Mouse (Mus musculus) hindbrain, embryonic 16.5 days (tissue): ENCODE results near the gene Polh. TPM values are rescaled to one million over a fixed set of nuclear protein-coding genes. Genes with fewer than 3 reads are reported as not detected.

Experiments
- ATAC-seq: fragments of 200-750 bp; cut with Nextera tagmentation; 2 replicates; pipeline ENCODE4 v1.8.0; 2017; ENCODE audit warnings: moderate TSS enrichment, moderate library complexity
- H3K27ac ChIP-seq: fragments of 300-500 bp; sonication (generic); 2 replicates; pipeline ENCODE4 v1.5.1; 2014; ENCODE audit warnings: low read depth, mild to moderate bottlenecking, control low read depth, low read length, moderate library complexity
- H3K27me3 ChIP-seq: fragments of 300-500 bp; sonication (generic); replicated peaks from 2 replicates; pipeline ENCODE4 v1.6.1; 2014; ENCODE audit warnings: low read length; ENCODE audit not compliant: control insufficient read depth, insufficient read depth
- H3K36me3 ChIP-seq: fragments of 300-500 bp; sonication (generic); 2 replicates; pipeline ENCODE4 v1.6.1; 2014; ENCODE audit warnings: mild to moderate bottlenecking, low read length, moderate library complexity, mixed read lengths; ENCODE audit not compliant: control insufficient read depth, insufficient read depth
- H3K4me1 ChIP-seq: fragments of 300-500 bp; sonication (generic); 2 replicates; pipeline ENCODE4 v1.6.1; 2014; ENCODE audit warnings: low read depth, low read length; ENCODE audit not compliant: control insufficient read depth, insufficient read depth
- H3K4me2 ChIP-seq: fragments of 300-500 bp; sonication (generic); 2 replicates; pipeline ENCODE4 v1.6.1; 2014; ENCODE audit warnings: mild to moderate bottlenecking, low read length, control low read depth, moderate library complexity
- H3K4me3 ChIP-seq: fragments of 300-500 bp; sonication (generic); 2 replicates; pipeline ENCODE4 v1.5.1; 2014; ENCODE audit warnings: mild to moderate bottlenecking, low read length, control low read depth, moderate library complexity
- H3K9ac ChIP-seq: fragments of 300-500 bp; sonication (generic); 2 replicates; pipeline ENCODE4 v1.6.1; 2014; ENCODE audit warnings: low read depth, mild to moderate bottlenecking, control low read depth, low read length, moderate library complexity
- H3K9me3 ChIP-seq: fragments of 300-500 bp; sonication (generic); 2 replicates; pipeline ENCODE4 v1.6.1; 2014; ENCODE audit warnings: mild to moderate bottlenecking, low read length, moderate library complexity; ENCODE audit not compliant: control insufficient read depth
- WGBS: fragments of 180-500 bp; shearing (Covaris S2); extraction: QIAGEN DNeasy Blood & Tissue Kit; methylation state at CpG from one replicate; pipeline ENCODE4 v1.1.7; 2014; 5-methylcytosine and 5-hydroxymethylcytosine counted together
- polyA plus RNA-seq: library from polyadenylated mRNA; unstranded; fragments of >200 nt; fragmentation: Nextera tagmentation; extraction: Ambion mirVana; gene quantifications from 2 replicates; pipeline ENCODE4 v1.2.1, GENCODE M21; 2015

Polh gene
- polyA plus RNA-seq, 1 experiment from 2014 or later, result 6.2 TPM

- H3K36me3 ChIP-seq, result peaks cover 24% of the 10 kb centered on the region
Measured at GRCm38 (mm10) chr17:46188829-46189228, 13.6 kb downstream of the Polh start.

GRCm38 (mm10) chr17:46182273-46182672 is 20.2 kb downstream of the Polh start:
- H3K27ac ChIP-seq, result no peak overlapping the region
- H3K4me3 ChIP-seq, result no peak overlapping the region
- WGBS, result 89% methylated on average over 4 of the region's 4 CpGs
- H3K4me1 ChIP-seq, result no peaks in the 10 kb centered on the region
- ATAC-seq, result no peak
- no peaks in the 10 kb centered on the region for H3K9me3 ChIP-seq
- H3K36me3 ChIP-seq, result peaks cover 32% of the 10 kb centered on the region
- no peak overlapping the region for H3K4me2 ChIP-seq
- H3K27me3 ChIP-seq, result no peaks in the 10 kb centered on the region
- H3K9ac ChIP-seq, result no peak overlapping the region

More at GRCm38 (mm10) chr17:46188829-46189228, 13.6 kb downstream of the Polh start:
- Histone ChIP-seq H3K4me2 (no peak overlapping the region), H3K4me1 (no peaks in the 10 kb centered on the region), H3K9ac (no peak overlapping the region), H3K27ac (no peak overlapping the region), H3K9me3 (no peaks in the 10 kb centered on the region), H3K4me3 (no peak overlapping the region), H3K27me3 (no peaks in the 10 kb centered on the region)
- WGBS, result 91% methylated on average over 2 of the region's 2 CpGs
- no peak for ATAC-seq

DNA sequence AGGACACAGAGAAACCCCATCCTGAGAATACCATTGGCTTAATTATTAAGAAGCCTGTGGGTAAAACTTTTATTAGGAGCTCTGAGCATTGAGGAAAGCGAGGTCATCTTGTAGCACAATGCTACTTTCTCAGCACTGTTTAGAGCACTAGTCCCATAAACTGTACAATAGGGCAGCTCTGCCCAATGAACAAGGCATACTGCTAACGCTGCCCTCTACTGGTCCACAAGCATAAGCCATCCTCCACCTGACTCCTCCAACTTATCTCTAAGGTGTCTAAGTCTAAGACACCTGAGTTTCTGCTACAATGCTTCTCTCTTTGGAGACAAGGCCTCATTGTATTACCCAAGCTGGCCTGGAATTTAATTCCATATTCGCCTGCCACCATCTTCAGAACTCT is 31.9 kb downstream of the Polh start:
- WGBS, result 79% methylated on average over 3 of the region's 3 CpGs
- Histone ChIP-seq H3K27me3 (no peaks in the 10 kb centered on the region), H3K4me1 (no peaks in the 10 kb centered on the region), H3K4me2 (no peak overlapping the region), H3K27ac (no peak overlapping the region), H3K36me3 (peaks cover 36% of the 10 kb centered on the region), H3K9me3 (no peaks in the 10 kb centered on the region), H3K4me3 (no peak overlapping the region), H3K9ac (no peak overlapping the region)
- ATAC-seq, result peak; percentile 49; the same call in 1 of the 2 replicates

DNA sequence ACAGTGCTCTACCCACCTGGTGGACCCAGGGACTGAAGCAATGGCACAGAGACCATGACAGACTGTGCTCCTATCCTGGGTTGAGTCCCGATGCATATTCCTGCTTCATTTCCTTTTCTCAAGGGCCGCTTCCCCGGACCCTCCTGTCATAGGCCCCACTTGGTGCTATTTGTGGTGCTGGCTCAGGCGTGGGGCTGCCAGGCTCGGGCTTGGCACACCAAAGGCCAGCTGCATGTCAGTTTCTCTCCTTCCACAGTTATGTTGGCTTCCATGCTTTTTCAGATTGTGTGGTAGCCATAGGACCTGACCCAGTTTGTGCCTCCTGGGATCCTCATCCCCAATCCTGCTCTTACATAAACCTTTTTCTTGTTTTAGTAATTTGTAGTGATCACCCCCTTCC is 33.7 kb downstream of the Polh start:
- Histone ChIP-seq H3K36me3 (peaks cover 43% of the 10 kb centered on the region), H3K4me2 (no peak overlapping the region), H3K27me3 (no peaks in the 10 kb centered on the region), H3K4me3 (no peak overlapping the region), H3K9me3 (no peaks in the 10 kb centered on the region), H3K9ac (no peak overlapping the region), H3K4me1 (no peaks in the 10 kb centered on the region), H3K27ac (no peak overlapping the region)
- WGBS, result 85% methylated on average over 5 of the region's 5 CpGs
- ATAC-seq, result no peak

GRCm38 (mm10) chr17:46168318-46168717 is 34.1 kb downstream of the Polh start:
- no peak overlapping the region for H3K4me3 ChIP-seq
- no peak overlapping the region for H3K9ac ChIP-seq
- peaks cover 43% of the 10 kb centered on the region for H3K36me3 ChIP-seq
- no peaks in the 10 kb centered on the region; the same call in 1 of the 2 replicates for H3K4me1 ChIP-seq
- H3K4me2 ChIP-seq, result no peak overlapping the region
- no peaks in the 10 kb centered on the region for H3K9me3 ChIP-seq
- no peak for ATAC-seq
- no peak overlapping the region for H3K27ac ChIP-seq
- no peaks in the 10 kb centered on the region for H3K27me3 ChIP-seq
- WGBS, result 50% methylated on average over 5 of the region's 5 CpGs

DNA sequence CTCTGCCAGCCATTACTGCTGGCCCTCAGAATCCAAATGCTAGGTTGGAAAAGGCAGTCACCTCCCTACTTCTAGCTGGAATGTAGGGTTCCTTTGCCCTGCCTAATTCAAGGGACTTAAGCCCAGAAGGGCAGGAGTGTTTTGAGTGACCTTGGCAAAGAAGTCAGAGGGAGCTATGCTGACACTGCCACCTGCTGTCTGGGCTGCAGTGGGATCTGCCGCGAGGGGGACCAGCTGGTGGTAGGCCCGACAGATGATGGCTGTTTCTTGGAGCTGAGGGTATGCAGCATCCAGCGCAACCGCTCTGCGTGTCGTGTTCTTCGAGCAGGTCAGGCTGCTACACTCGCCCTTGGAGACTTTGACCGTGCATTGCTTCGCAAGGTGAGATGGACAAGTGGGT is 35.4 kb downstream of the Polh start:
- WGBS, result 89% methylated on average over 11 of the region's 11 CpGs
- Histone ChIP-seq H3K4me2 (no peak overlapping the region), H3K27me3 (no peaks in the 10 kb centered on the region), H3K9me3 (no peaks in the 10 kb centered on the region), H3K36me3 (peaks cover 37% of the 10 kb centered on the region), H3K9ac (no peak overlapping the region), H3K27ac (no peak overlapping the region), H3K4me1 (peaks cover 7% of the 10 kb centered on the region), H3K4me3 (no peak overlapping the region)
- no peak for ATAC-seq

- WGBS, result 83% methylated on average over 5 of the region's 5 CpGs
- no peak for ATAC-seq
- H3K4me1 ChIP-seq, result peaks cover 11% of the 10 kb centered on the region
- no peak overlapping the region for H3K4me3 ChIP-seq
- H3K27ac ChIP-seq, result no peak overlapping the region
- peaks cover 37% of the 10 kb centered on the region for H3K36me3 ChIP-seq
- no peaks in the 10 kb centered on the region for H3K9me3 ChIP-seq
- no peak overlapping the region for H3K4me2 ChIP-seq
- no peaks in the 10 kb centered on the region for H3K27me3 ChIP-seq
- H3K9ac ChIP-seq, result no peak overlapping the region
Measured at GRCm38 (mm10) chr17:46166270-46166669, 36.2 kb downstream of the Polh start.

DNA sequence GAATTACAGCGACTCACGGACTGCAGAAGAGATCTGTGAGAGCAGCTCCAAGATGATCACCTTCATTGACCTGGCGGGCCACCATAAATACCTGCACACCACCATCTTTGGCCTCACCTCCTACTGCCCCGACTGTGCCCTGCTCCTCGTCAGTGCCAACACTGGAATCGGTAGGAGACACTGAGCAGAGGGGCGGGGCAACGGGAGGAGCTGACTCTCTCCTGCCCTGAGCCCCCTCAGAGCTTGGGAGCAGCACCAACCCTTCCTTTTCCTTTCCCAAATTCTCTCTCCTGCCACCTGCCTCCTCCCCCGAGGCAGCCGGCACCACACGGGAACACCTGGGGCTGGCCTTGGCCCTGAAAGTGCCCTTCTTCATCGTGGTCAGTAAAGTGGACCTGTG is 37.0 kb downstream of the Polh start:
- ATAC-seq, result no peak
- H3K4me3 ChIP-seq, result no peak overlapping the region
- H3K4me2 ChIP-seq, result no peak overlapping the region
- H3K36me3 ChIP-seq, result peaks cover 34% of the 10 kb centered on the region
- H3K9me3 ChIP-seq, result no peaks in the 10 kb centered on the region
- no peak overlapping the region for H3K27ac ChIP-seq
- peaks cover 11% of the 10 kb centered on the region for H3K4me1 ChIP-seq
- 87% methylated on average over 10 of the region's 12 CpGs for WGBS
- H3K27me3 ChIP-seq, result no peaks in the 10 kb centered on the region
- H3K9ac ChIP-seq, result no peak overlapping the region

GRCm38 (mm10) chr17:46164791-46165190 is 37.7 kb downstream of the Polh start:
- Histone ChIP-seq H3K4me1 (peaks cover 11% of the 10 kb centered on the region), H3K27me3 (no peaks in the 10 kb centered on the region), H3K27ac (no peak overlapping the region), H3K36me3 (peaks cover 34% of the 10 kb centered on the region), H3K9ac (no peak overlapping the region), H3K4me2 (no peak overlapping the region), H3K4me3 (no peak overlapping the region), H3K9me3 (no peaks in the 10 kb centered on the region)
- no peak for ATAC-seq
- 97% methylated on average over 10 of the region's 10 CpGs for WGBS

GRCm38 (mm10) chr17:46164301-46164700 is 38.1 kb downstream of the Polh start:
- Histone ChIP-seq H3K27ac (no peak overlapping the region), H3K36me3 (peaks cover 31% of the 10 kb centered on the region), H3K4me1 (peaks cover 13% of the 10 kb centered on the region), H3K27me3 (no peaks in the 10 kb centered on the region), H3K9me3 (no peaks in the 10 kb centered on the region), H3K9ac (no peak overlapping the region), H3K4me3 (no peak overlapping the region), H3K4me2 (no peak overlapping the region)
- 92% methylated on average over 8 of the region's 8 CpGs for WGBS
- no peak for ATAC-seq
